Mouse (Mus musculus) Patski (cell line): ENCODE results near the gene Ugt1a6b. TPM values are rescaled to one million over a fixed set of nuclear protein-coding genes. Genes with fewer than 3 reads are reported as not detected.

Experiments used
- ATAC-seq: fragments of 100-300 bp; one replicate; pipeline ENCODE4 v1.8.0; 2021
- CTCF ChIA-PET: fragments of 350-600 bp; sonication (Branson Sonifier 250); formaldehyde crosslinking; loops from one replicate; lab custom pipeline; 2022; ENCODE audit warnings: inconsistent platforms; lab: Charles Lee
- POLR2A ChIA-PET: fragments of 350-600 bp; sonication (Branson Sonifier 250); formaldehyde crosslinking; loops from one replicate; lab custom pipeline; 2022; ENCODE audit warnings: antibody characterized with exemption, inconsistent platforms; lab: Charles Lee
- DNase-seq: peaks from one replicate; pipeline ENCODE4 v3.0.0-alpha.2; 2011; ENCODE audit warnings: low read depth, low spot score
- H3K27me3 ChIP-seq: fragments of 371-371 bp; one replicate; pipeline ENCODE4 v1.5.1; 2021
- CTCF ChIP-seq: fragments of 100-300 bp; IDR thresholded peaks from one replicate; pipeline ENCODE4 v1.5.1; 2021
- in situ Hi-C: fragments of 300-500 bp; cut with MboI; formaldehyde crosslinking; loops from 3 replicates; pipeline ENCODE4 v1.11.1; 2018; ENCODE audit warnings: low pct_unique_long_range_greater_than_20kb, mixed read lengths
- polyA plus RNA-seq: library from polyadenylated mRNA; unstranded; gene quantifications from one replicate; pipeline ENCODE4 v1.2.3, GENCODE M21; 2021

Ugt1a6b gene
- polyA plus RNA-seq, 1 experiment from 2014 or later: 4.2 TPM

- H3K27me3 ChIP-seq: no peaks in the 10 kb centered on the region
- POLR2A ChIA-PET: no interaction called here
- in situ Hi-C loops: no loop called here
- DNase-seq: no peak
- no peak for TF ChIP-seq CTCF
- CTCF ChIA-PET: interaction anchor here (0.8 to 1.8 kb wide), 5 partner anchors 8 to 37 kb away, joined by 3 to 6 read pairs (median 4); partner anchors contain the start of genes Hjurp and Trpm8
- ATAC-seq: no peak
Observed at GRCm38 (mm10) chr1:88253106-88253505, 150.1 kb downstream of the Ugt1a6b start.

- no peak for TF ChIP-seq CTCF
- in situ Hi-C loops: no loop called here
- POLR2A ChIA-PET: interaction anchor here (0.7 kb wide), 1 partner anchor 95 kb away, joined by 3 read pairs; no protein-coding TSS in a partner anchor
- DNase-seq (no peak), ATAC-seq (no peak)
- CTCF ChIA-PET: interaction anchor here (0.8 to 1.8 kb wide), 4 partner anchors 8 to 24 kb away, joined by 3 to 6 read pairs (median 4); partner anchors contain the start of genes Hjurp and Trpm8
- no peaks in the 10 kb centered on the region for H3K27me3 ChIP-seq
Observed at GRCm38 (mm10) chr1:88253540-88253939, 150.5 kb downstream of the Ugt1a6b start.

GRCm38 (mm10) chr1:88254793-88255465 is 151.9 kb downstream of the Ugt1a6b start:
- DNase-seq (no peak), ATAC-seq (no peak)
- POLR2A ChIA-PET: no interaction called here
- no peaks in the 10 kb centered on the region for H3K27me3 ChIP-seq
- CTCF ChIA-PET: interaction anchor here (1.1 to 1.2 kb wide), 2 partner anchors 12 to 29 kb away, joined by 3 read pairs; no protein-coding TSS in a partner anchor
- TF ChIP-seq CTCF: no peak
- in situ Hi-C loops: no loop called here

- DNase-seq (no peak), ATAC-seq (no peak)
- TF ChIP-seq CTCF: no peak
- ChIA-PET CTCF (interaction anchor here (1.1 to 1.2 kb wide), 2 partner anchors 13 to 28 kb away, joined by 3 read pairs; no protein-coding TSS in a partner anchor), POLR2A (no interaction called here)
- in situ Hi-C loops: no loop called here
- no peaks in the 10 kb centered on the region for H3K27me3 ChIP-seq
Observed at GRCm38 (mm10) chr1:88255466-88255857, 152.4 kb downstream of the Ugt1a6b start.

- H3K27me3 ChIP-seq: no peaks in the 10 kb centered on the region
- no peak for DNase-seq
- TF ChIP-seq CTCF: no peak
- ChIA-PET CTCF (interaction anchor here (0.7 to 2.1 kb wide), 5 partner anchors 8 to 32 kb away, joined by 3 to 8 read pairs (median 4); partner anchors contain the start of genes Hjurp and Trpm8), POLR2A (interaction anchor here (1.2 kb wide), 1 partner anchor 22 kb away, joined by 4 read pairs; the partner anchor contains the start of genes Hjurp and Trpm8)
- ATAC-seq: no peak
- in situ Hi-C loops: no loop called here
Observed at GRCm38 (mm10) chr1:88255989-88256754, 153.1 kb downstream of the Ugt1a6b start.

GRCm38 (mm10) chr1:88256886-88257663 is 154.0 kb downstream of the Ugt1a6b start:
- in situ Hi-C loops: no loop called here
- POLR2A ChIA-PET: interaction anchor here (1.2 to 1.6 kb wide), 2 partner anchors 9 to 21 kb away, joined by 3 to 4 read pairs; partner anchors contain the start of genes Hjurp and Trpm8
- H3K27me3 ChIP-seq: no peaks in the 10 kb centered on the region
- ATAC-seq: peak; percentile 18
- no peak for TF ChIP-seq CTCF
- DNase-seq: peak; percentile 71
- CTCF ChIA-PET: interaction anchor here (1.0 to 2.1 kb wide), 6 partner anchors 9 to 44 kb away, joined by 4 to 8 read pairs (median 5); partner anchors contain the start of genes Hjurp and Trpm8

- ChIA-PET CTCF (interaction anchor here (0.7 to 2.1 kb wide), 7 partner anchors 8 to 46 kb away, joined by 3 to 8 read pairs (median 4); partner anchors contain the start of genes Hjurp, Trpm8 and Ugt1a1), POLR2A (interaction anchor here (0.6 to 1.6 kb wide), 2 partner anchors 8 to 17 kb away, joined by 3 to 4 read pairs; no protein-coding TSS in a partner anchor)
- TF ChIP-seq CTCF: no peak
- DNase-seq: no peak
- no peaks in the 10 kb centered on the region for H3K27me3 ChIP-seq
- ATAC-seq: no peak
- in situ Hi-C loops: no loop called here
Observed at GRCm38 (mm10) chr1:88257681-88258080, 154.6 kb downstream of the Ugt1a6b start.

GRCm38 (mm10) chr1:88258361-88258760 is 155.3 kb downstream of the Ugt1a6b start:
- no peaks in the 10 kb centered on the region for H3K27me3 ChIP-seq
- in situ Hi-C loops: no loop called here
- no peak for ATAC-seq
- POLR2A ChIA-PET: interaction anchor here (0.6 to 1.6 kb wide), 2 partner anchors 8 to 16 kb away, joined by 3 to 4 read pairs; no protein-coding TSS in a partner anchor
- no peak for TF ChIP-seq CTCF
- CTCF ChIA-PET: interaction anchor here (0.7 kb wide), 1 partner anchor 47 kb away, joined by 3 read pairs; the partner anchor contains the start of gene Ugt1a1
- no peak for DNase-seq

GRCm38 (mm10) chr1:88258881-88259642 is 156.0 kb downstream of the Ugt1a6b start:
- DNase-seq (peak; percentile 73), ATAC-seq (no peak)
- CTCF ChIA-PET: no interaction called here
- no peaks in the 10 kb centered on the region for H3K27me3 ChIP-seq
- no peak for TF ChIP-seq CTCF
- in situ Hi-C loops: no loop called here
- POLR2A ChIA-PET: no interaction called here
